Mouse (Mus musculus) Muller cell, postnatal 12 days (primary cell): Measurements from ENCODE around the gene Dpp6.
A peak's percentile ranks its signal among the peaks of the same experiment; 100 is the strongest.

Experiments used
- DNase-seq: peaks from one replicate; pipeline ENCODE4 v3.0.0-alpha.2; 2015; ENCODE audit errors: inconsistent ontology term

Gene Dpp6

DNA sequence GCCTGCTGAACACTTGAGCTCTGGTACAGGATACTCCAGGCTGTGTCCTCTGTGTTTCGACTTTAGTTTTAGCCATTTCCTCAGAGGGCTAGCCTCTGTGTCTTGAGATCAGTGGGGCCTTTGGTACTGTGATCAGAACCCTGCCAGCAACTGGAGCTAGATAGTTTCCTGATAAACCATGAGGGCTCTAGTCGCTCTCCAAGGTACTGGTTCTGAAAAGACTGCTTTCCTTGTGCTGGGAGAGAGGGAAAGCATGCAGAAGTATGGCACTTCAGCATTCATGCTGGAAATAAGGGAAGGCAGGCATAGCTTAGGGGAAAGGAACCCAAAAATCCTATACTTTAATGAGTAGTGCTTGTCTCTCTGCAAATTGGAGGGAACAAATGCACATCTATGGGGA, 548.9 kb downstream of the Dpp6 start:
- DNase-seq: no peak

DNA sequence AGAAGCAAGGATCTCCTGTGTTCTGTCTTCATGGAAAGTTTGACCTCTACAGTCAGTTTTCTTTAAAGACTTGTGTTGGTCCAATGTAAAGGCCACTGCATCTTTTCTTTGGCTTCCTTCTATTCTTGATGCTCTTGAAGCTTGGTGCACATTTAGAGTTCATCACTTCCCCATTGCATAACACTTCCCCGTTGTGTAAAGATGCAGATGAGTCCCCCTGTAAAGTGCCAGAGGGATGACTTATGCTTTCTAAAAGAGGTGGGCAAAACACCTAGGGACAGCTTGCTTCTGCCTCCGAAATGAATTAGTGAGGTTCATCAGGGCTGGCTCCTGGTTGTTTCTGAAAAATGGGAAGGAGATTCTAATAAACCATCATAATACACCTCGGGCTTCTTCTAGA, 553.8 kb downstream of the Dpp6 start:
- DNase-seq: no peak

DNA sequence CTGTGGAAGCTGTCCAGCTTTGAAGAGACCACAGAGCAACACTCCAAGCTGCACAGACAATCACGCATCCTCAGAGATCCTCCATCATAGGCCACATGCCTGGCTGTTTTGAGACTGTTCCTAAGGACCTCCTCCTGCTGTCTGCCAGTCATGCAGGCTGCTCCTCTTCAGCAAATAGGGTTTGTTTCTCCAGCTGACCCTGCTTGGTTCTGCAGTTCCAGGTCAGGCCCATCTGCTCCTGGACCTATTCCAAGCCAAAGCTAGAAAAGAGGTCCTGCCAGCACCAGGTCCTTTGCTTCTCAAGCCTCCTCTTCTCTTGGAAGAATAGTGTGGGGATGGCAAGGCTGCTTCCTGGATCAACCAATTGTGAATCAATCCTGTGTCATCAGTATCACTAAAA, 556.9 kb downstream of the Dpp6 start:
- no peak for DNase-seq

DNA sequence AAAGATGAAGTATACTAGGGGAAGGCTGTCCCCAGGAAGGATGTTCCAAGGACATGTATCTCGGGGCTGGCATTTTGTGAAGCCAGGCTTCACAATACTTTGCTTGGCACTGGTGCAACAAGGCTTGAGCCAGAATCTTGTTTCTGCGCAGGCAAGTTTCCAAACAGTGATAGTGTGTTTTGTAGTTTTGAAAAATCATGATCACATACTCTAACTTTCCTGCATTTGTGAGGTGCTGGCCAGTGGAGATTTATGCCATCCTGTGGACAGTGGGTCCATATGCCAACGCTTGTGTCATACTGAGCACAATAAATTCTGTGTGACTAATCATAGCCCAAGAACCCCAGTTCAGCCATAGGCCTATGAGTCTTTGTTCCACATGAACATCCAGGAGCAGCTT, 558.8 kb downstream of the Dpp6 start:
- no peak for DNase-seq

DNA sequence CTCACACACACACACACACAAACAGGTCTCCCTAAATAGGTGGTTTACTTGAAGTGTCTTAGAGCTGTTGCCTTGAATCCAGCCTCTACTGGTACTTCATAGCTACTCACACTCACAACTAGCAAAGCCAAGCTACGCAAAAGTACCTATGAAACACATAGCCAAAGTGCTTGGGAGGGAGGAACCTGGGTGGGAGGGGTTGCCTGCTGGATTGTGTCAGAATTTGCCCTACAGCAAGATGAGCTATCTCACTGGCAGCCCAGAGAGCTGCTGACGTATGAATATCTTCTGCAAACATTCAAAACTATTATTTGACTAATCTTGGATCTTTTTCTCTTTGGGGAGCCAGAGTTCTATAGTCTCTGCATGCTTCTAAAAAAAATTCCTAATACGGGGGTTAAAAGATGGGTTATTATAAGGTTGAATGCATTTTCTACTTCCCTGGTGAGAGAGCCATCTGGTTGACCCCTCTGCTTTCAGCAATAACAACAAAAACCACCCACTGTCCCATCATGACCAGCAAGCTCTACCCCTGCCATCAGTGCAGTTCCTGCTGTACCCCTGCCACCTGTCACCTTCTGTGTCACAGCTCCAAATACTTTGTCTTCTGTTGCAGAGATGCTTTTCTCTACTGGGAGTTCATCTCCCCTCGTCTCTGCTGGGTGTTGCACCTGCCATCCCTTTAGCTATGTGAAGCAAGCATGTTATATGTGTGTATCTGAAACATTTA, 563.8 kb downstream of the Dpp6 start:
- DNase-seq: no peak

DNA sequence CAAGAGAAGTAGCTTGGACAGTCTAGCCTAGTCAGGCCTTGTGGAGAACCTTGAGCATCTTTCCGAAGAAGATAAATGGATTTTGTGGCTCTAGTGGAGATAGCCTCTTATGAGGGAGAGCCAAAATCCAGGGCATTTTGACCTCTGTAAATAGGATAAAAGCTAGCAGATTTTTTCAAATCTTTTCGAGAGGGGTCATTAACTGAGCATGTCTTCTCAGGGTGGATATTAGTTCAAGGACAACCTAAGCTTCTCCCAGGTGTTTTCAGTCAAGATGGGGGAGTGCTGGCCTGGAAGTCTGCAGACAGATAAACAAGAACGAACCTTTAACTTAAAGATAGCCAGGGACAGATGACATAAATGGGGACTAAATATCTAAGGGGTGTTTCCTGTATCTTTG, 581.4 kb downstream of the Dpp6 start:
- no peak for DNase-seq

DNA sequence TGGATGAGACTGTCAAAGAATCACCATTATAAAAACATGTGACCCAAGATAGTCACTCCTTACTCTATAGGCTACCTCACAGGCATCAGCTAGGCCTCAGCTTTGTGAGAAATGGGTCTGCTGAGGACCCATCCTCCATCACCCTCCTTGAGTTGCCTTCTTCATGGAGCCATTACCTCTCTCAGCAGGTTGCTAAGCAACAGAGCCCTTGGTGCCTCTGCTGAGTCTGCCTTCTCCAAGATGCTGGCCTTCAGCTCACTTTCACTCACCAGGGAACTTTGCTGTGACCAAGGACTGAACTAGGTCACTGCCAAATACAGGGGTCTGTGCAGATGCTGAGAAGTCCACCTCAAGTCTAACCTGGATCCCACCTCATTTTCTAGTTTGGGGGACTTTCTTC, 582.1 kb downstream of the Dpp6 start:
- no peak for DNase-seq

DNA sequence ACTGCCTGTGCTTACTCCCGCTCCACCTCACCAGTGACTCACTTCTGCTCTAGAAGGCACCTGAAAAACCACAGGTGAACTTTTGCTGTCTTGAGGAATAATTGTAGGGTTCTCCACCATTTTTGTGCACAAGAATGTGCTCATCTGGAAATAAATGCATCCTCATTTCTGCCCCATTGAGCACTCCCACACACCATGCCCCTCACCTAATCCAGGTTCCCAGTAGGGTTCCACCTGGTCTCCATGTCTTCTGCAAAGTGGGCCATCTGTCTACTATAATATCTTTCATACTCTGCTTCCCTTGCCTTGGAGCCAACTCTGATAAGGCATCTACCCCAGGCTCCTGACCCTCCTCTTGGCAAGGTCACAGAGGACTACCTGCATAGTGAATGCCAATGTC, 585.6 kb downstream of the Dpp6 start:
- no peak for DNase-seq

DNA sequence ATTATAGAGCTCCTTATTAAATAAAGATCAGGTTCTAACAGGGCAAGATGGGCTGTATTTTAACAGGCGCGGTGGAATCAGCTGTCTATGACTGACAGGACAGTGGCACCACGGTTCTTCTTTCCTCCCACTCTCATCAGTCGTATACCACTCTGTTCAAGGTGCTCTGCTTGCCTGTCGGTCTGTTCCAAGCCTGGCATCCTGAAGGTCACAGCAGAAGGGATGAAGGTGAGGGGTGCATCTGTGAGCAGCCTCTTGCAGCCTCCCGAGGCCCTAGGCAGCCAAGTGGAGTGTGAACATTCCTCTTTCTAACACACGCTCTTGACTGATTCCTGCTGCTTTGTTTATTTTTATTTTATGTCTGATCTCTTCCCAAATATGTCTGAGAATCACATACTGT, 591.9 kb downstream of the Dpp6 start:
- no peak for DNase-seq

DNA sequence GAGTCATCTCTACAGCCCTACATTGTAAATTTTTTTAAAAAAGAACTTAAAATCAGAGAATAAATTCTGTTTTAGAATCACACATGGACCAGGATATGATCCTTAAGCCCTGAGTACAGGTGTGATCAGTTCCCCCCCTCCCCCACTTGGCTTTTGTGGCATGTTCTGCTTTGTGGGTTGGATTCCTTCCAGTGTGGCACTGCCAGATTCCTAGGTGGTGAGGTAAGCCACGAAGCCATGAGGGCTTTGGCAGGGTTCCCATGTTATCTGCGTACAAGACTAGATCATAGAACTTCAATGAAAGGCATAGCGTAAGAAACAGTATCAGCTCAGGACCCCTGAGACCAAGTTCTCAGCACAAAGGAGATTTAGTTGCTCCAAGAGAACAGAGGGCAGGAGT, 596.0 kb downstream of the Dpp6 start:
- peak; percentile 86 for DNase-seq

DNA sequence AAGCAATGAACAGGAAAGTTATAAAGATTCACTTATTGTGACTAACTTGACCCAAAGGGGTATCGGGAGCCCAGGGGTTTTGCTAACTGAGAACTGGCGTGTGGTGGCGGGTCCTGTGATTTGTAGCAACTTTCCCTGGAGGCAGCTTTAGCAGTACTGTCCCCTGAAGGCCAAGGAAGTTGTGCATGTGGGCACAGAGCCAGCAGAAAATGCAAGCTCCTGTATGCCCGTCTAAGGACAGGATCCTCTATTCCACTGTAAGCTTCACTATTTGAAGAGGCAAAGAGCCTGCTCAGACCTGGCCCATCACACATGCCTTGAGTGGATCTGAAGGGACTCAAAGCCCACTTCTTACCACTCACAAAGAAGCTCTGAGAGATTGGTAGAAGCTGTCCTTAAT, 598.5 kb downstream of the Dpp6 start:
- no peak for DNase-seq

DNA sequence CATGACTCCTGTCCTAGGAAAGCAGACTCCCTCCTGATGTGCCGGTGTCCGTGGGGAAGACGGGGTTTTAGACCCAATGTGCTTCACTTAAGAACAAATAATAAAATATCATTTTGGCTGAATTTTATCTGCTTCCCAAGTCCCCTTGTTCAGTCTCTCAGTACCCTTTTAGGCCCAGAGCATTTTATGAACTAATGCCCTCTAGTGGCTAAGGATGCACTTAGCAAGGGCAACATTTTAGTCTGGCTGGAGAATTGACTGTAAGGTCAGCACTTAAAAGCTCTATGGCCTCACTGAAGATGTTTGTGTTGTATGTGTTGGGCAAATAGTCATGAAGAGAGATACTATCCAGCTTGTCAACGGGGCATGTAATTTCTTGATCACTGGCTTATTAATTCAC, 599.6 kb downstream of the Dpp6 start:
- DNase-seq: peak; percentile 13

DNA sequence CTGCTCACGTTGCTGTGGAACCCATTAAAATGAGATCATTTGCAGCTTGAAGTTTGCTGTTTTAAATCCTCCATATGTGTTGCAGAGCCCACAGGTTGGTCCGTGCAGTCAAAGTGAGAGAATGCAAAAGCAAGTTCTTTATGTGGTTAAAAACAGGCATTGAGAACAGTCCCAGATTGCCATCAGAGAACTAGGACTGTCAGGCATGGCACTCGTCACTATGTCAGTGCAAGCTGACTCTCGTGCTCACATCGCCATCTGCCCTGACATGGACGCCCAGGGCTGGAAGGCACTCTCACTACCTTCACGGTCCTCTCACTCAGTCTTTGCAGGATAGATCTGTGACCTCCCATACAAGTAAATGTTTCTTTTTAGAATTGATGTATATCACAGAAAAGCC, 600.4 kb downstream of the Dpp6 start:
- DNase-seq: no peak

DNA sequence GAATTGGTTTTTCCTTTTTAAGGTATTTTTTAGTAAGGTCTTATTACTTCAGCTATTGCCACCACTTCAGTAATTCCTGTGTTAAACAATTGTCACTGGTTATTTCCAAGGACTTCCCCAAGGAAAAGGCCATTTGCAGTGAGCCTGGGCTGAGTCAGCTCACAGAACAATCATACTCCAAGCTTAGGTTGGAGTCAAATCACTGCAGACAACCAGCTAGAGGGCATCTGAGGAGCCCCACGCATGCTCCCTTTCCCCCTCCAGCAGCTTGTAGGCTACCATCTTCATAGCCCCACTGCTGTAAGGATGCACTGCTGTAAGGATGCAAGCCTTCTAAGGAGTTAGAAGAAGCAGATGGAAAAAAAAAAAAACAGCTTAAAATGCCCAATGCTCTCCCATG, 601.9 kb downstream of the Dpp6 start:
- DNase-seq: no peak

DNA sequence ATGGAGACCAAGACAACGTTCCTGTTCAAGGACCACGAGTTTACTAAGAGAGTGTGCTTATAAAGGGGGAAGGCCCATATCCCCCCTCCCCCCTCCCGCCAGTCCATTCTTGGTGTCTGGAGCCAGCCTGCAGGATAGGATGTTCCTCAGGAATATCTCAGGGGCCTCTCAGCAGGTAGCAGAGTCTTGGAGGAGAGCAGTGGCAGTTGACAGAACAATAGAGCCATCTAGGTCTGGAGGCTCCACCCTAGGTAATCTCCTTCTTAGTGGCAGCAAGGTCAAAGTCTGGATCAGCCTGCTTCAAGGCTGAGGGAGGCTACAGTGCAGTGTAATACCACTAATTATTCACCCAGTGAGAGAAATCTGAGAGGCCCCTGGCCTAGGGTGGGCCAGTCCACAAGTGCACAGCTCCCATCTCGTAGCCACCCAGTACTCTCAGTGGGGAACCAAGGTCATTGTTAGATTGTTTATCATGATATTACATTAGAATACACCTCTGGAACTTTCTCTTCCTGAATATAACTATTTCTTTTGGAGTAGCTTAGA, 604.2 kb downstream of the Dpp6 start:
- no peak for DNase-seq

DNA sequence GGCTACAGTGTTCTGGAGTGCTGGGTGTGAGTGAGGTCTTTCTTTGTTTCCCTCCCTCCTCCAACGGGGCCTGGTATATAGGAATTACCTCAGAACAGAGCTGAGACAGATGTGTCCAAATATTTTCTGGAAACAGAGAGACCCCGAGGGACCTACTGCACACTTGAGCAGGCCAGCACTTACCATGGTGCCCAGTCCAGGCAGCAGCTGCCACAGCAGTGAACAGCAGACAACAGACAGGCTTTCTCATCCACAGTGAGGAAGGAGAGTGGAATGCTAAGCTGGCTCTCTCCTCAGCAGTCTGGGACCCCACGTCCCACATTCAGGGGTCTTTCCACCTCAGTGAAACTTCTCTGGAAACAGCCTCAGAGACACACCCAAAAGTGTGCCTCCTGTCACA, 606.8 kb downstream of the Dpp6 start:
- no peak for DNase-seq

DNA sequence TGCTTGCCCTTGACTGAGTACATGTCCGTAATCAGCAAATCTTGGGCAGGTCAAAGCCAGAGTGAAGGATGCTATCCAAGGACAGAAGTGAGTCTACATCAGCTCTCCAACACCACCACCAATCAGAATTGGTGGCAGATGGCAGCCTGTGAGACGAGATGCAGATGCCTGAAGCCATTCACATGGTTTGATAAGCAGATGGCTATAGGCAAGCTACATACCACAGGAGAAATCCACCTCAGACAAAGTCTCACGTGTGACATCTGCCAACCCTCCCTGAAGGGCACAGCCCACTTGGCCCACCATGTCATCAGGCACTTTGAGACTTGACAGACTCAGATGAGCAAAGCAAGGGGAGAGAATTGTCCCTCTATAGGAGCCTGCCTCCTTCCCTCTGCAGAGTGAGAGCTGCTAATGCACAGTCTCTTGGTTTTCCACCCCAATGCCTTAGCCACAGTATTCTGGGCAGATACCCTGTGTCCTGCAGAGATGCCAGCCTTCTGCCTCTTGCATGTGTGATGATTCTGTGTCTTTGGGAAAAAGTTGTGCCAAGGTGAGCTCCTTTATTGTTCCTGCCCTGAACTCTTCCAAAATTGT, 607.6 kb downstream of the Dpp6 start:
- no peak for DNase-seq

DNA sequence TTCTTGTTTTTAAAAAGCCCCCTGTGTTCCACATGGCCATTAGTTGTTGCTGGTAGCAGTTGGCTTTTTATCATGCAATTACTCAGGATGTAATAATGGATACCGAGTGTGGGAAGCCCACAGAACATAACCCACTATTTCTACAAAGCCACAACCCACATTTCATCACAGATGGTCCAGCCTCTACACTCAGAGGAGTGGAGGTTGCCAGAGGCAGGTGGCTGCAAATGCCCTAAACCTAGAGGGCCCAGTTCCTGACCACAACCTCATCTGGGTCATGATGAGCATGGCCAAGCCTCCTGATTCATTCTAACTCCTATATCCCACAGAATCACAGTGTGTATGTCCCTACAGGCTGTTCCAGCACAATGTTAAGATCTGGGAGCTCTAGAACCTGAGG, 609.2 kb downstream of the Dpp6 start:
- DNase-seq: no peak

DNA sequence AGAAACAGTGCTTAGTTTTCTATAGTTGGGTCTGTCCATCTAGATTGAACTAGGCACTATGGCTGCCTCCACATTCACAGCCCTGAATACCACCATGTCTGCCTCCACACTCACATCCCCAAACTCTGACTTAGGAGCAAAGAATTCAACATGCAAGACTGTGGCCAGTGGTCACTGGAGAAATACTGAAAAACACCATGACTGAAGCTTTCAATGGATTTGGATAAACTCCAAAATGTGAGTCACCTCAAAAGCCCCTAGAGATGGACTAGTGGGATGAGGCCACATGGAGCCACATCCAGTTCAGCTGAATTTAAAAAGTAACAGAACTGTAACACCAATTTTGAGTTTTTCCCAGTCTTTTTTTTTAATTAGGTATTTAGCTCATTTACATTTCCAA, 616.6 kb downstream of the Dpp6 start:
- DNase-seq: peak; percentile 86

DNA sequence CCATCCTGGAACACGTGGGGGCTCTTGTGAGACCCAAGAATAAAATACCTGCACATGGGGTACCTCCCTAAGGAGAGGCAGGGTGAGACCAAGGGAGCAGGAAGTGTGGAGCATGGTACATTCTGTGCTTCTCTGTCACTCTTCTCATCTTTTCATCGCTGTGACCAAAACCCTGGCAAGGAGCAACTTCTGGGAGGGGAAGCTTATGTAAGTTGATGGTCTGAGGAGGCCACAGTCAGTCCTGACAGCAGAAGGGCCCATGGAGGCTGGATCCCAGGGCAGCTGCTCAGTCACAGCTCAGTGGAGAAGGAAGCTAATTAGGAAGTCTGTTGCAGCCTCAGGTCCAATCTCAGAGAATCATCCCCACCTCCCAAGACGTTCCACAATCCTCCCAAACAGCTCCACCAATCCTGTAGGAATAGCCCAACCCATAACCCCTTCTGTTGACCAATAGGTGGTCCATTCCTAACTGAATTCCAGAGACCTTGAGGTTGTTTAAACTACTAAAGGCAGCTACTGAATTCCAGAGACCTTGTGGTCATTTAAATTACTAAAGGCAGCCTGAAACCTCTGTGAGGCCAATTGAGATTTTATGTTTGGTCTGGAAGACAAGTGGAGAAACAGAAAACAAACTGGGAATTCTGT, 636.3 kb downstream of the Dpp6 start:
- peak; percentile 14 for DNase-seq

DNA sequence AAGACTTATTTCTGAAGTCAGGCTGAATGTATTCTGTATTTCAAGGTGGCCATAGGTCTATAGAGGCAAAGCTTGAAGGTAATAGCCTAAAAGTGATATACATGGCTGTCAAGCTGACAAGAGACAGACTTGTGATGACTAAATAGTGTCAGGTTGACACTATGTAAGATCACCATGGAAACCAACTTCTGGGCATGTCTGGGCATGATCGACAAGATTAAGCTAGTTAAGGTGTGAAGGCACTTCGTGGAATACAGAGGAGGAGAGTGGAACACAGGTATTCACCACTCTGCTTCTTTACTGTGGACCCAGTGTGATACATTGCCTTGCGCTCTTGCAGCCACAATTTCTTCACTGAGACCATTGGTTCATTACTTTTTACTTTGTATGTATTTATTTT, 637.4 kb downstream of the Dpp6 start:
- DNase-seq: no peak

DNA sequence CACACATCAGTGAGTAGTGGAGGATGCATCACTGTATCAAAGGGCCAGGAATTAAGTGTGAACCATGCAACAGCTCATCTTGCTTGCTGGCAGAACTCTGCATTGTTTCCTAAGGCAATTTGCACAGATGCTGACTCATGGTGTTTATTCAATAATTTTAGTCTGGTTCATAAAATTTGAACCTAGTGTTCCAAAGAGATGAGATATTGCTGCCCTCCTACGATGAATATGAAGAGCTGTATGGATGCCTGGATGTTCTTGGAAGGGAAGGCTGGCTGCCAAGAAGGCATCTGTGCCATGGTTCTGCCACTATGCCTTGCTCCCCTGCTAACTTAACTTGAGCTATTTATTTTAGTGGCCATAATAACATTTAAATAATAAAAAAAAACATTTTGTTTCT, 640.0 kb downstream of the Dpp6 start:
- peak; percentile 44 for DNase-seq

DNA sequence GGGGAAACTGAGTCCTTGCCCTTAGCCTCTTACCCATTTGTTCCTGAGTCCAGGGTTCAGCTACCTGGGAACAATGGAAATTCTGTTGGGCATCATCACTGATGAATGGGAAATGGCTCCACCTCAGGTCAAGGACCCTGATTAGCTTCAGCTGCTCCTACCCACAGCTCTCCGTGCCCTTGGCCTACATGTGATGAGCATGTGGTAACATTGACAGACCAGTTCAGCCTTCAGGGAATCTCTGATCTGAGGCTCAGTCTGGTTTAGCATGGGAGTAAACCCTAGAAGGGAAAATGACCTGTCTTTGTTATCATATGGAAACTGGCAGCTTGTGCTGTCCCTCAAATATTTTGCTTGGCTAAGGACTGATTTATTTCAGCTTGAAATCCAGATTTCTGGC, 640.7 kb downstream of the Dpp6 start:
- no peak for DNase-seq
